Mouse (Mus musculus) cerebellum, postnatal 10 days (tissue): ENCODE data around the gene Bysl.
A peak's percentile ranks its signal among the peaks of the same experiment; 100 is the strongest.
"Not testable (repeated sequence)": the region's sequence is repeated elsewhere in the genome, so short reads cannot be mapped to it uniquely, and the experiment has no call there.

Experiments
- DNase-seq, 2 experiments: peaks; one replicate each; pipeline ENCODE4 v3.0.0; 2021; ENCODE audit warnings: mixed read lengths in 2 of 2

The Bysl gene

GRCm38 (mm10) chr17:47618556-47619311 is 7.4 kb upstream of the Bysl start:
- peak; percentile 60 to 71 for DNase-seq

GRCm38 (mm10) chr17:47617605-47618307 is 6.5 kb upstream of the Bysl start:
- DNase-seq: no peak

GRCm38 (mm10) chr17:47616652-47617051 is 5.4 kb upstream of the Bysl start:
- DNase-seq: no peak

- DNase-seq: no peak
Observed at GRCm38 (mm10) chr17:47616119-47616518, 4.8 kb upstream of the Bysl start.

- DNase-seq: peak; percentile 46 to 48
Observed at GRCm38 (mm10) chr17:47614018-47614417, 2.7 kb upstream of the Bysl start.

- DNase-seq: no peak
Observed at GRCm38 (mm10) chr17:47611661-47611982, 330 bp upstream of the Bysl start.

GRCm38 (mm10) chr17:47609182-47609581 is 2.1 kb downstream of the Bysl start:
- no peak for DNase-seq

- DNase-seq: no peak
Observed at GRCm38 (mm10) chr17:47606220-47606619, 5.1 kb downstream of the Bysl start.

GRCm38 (mm10) chr17:47602289-47602688 is 9.0 kb downstream of the Bysl start:
- DNase-seq: no peak

GRCm38 (mm10) chr17:47601389-47601755 is 9.9 kb downstream of the Bysl start:
- DNase-seq: no peak

- DNase-seq: no peak
Observed at GRCm38 (mm10) chr17:47600601-47601388, 10.5 kb downstream of the Bysl start.

- DNase-seq: no peak
Observed at GRCm38 (mm10) chr17:47599511-47600297, 11.6 kb downstream of the Bysl start.

GRCm38 (mm10) chr17:47598580-47599304 is 12.6 kb downstream of the Bysl start:
- not testable (repeated sequence) for DNase-seq

GRCm38 (mm10) chr17:47597838-47598579 is 13.3 kb downstream of the Bysl start:
- peak; percentile 53 to 63 for DNase-seq

GRCm38 (mm10) chr17:47597261-47597660 is 14.0 kb downstream of the Bysl start:
- DNase-seq: no peak

GRCm38 (mm10) chr17:47596839-47597164 is 14.5 kb downstream of the Bysl start:
- no peak for DNase-seq

- peak in 1 of 2 experiments; percentile 37 for DNase-seq
Observed at GRCm38 (mm10) chr17:47596162-47596838, 15.0 kb downstream of the Bysl start.

- peak in 1 of 2 experiments; percentile 26 for DNase-seq
Observed at GRCm38 (mm10) chr17:47595248-47596161, 15.8 kb downstream of the Bysl start.

GRCm38 (mm10) chr17:47594969-47595247 is 16.4 kb downstream of the Bysl start:
- no peak for DNase-seq
